Mouse (Mus musculus): Measurements from ENCODE around the gene Avil.
A peak's percentile ranks its signal among the peaks of the same experiment; 100 is the strongest.

Avil gene

DNA sequence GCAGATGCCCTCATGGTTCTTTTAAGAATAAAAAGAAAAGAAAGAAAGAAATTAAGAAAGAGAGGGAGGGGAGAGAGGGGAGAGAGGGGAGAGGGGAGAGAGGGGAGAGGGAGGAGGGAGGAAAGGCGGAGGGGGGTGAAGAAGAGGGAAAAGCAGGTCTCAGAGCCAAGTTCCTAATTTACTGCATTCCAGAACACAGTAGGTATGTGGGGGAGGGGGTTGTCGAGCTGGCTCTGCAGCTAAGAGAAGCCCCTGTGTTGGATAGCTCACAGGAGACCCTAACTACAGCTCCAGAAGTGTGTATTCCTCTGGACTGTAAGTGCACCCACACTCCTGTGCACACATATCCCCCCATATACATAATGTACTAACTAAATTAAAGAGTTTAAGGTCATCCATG lies 16.6 kb downstream of the Avil start:
- no peak for DNase-seq (ENCODE audit: low read depth in 1 of 2, low spot score in 2 of 2)

DNA sequence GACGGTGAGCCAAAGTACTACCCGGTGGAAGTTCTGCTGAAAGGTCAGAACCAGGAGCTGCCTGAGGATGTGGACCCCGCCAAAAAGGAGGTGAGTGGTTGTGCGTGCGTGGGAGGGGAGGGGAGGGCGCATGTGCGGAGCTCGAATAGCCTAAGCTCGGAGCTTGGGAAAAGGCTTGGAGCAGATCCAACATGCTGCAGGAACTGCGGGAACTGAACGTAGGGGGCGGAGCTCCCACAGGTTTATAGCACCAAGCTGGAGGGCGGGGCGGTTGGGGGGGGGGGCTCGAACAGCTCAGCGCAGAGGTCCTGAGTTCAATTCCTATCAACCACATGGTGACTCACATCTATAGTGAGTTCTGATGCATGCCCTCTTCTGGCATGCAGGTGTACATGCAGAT lies 17.9 kb downstream of the Avil start:
- DNase-seq (ENCODE audit: low read depth in 1 of 2, low spot score in 2 of 2): no peak

DNA sequence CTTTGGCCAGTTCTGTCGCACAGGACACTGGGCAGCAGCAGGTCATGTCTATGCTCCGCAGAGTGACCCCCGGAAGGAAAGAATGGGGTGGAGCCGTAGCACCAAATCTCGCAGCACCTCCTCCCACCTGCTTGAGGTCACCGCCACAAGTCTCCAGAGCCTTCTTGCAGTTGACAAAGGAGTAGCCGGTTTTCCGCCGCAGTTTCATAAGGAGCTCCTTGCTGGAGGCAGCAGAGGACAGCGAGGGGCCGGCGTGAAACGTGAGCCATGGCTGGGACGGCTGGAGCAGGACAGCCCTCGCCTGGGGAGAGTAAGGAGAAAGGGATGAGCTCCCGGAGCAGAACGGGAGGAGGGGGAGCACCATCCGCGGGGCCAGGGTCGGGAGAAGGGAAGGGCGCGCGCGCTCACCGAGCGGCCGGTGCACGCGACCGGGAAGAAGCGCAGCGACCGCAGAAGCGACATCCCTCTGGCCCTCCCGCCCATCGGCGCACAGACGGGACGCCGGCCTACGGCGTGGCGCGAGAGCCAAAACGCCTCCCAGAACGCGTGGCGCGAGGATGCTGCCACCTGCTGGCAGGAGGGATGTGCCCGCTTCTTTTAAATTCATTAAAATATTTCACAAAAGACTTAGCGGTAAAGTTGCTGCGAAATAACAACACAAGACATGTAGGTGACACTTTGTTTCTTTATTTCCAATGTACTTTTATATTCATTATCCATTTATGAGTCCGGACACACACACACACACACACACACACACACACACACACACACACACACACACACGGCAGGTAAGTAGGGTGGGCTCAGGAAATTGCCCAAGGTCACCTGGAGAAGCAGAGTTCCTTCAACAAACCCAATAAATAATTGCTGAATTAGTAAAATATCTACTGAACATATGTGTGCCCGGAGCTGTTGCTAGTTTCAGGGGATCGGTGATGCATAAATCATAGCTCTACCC lies 30.1 kb downstream of the Avil start, which contains the start of gene Tsfm:
Gene Tsfm (minus strand): TSS at position 505 of the 961 bp plus-strand sequence.
- DNase-seq (ENCODE audit: low read depth in 1 of 2, low spot score in 2 of 2): peak; percentile 67 to 81

DNA sequence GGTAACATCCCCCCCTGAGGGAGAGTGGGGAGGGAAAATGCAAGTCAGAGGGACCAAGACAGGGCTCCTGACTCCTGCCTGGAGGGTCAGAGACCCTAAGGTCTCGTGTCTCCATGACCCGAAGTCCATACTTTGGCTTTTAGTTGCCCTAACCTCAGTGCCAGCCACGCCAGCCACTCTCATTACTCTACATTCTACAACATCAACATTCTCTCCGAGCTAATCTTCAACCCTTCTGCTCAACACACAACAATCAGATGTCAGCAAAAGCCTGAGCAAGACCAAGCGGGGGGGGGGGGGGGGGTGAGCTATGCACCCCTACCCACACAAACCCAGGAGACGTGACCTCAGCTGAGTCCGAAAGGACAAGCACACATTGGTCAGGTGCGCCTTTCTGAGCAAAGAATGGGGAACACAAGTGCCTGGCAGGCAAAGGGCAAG lies 32.8 kb downstream of the Avil start:
- no peak for DNase-seq (ENCODE audit: low read depth in 1 of 2, low spot score in 2 of 2)

DNA sequence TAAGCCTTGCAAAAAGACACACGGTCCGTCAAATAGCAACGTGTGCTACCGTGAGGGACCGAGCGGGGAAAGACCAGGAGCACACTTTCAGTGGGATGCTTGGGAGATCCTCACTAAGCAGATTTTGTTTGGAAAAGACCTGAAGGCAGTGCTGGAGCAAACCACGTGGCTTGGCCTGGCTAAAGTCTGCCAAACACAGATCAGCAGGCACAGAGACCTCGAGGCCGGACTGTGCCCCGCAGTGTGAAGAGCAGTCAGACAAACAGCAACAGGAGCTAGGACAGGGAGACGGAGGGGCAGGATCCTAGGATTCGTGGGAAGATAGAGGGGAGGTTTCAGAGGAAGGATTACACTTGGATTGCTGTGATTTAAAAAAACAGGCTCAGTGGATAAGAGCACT lies 35.8 kb downstream of the Avil start:
- no peak for DNase-seq (ENCODE audit: low read depth in 1 of 2, low spot score in 2 of 2)

DNA sequence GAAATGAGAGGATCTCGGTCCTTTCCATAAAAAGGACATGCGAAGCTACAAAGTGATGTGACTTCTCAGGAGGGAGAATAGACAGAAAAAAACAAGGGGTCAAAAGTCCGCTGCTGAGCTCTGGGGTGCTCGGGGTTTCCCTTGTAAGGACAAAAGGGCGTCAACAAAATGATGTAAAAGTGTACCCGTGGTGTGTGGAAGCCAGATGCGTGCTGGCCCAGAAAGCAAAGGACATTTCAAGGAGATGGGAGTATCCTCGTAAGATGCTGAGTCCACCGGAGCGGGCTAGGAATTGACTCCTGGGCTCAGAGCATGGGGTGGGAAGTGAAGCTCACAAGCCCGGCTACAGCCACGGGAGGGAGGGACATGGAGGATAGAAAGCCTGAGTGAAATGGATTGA lies 37.1 kb downstream of the Avil start:
- DNase-seq (ENCODE audit: low read depth in 1 of 2, low spot score in 2 of 2): no peak

DNA sequence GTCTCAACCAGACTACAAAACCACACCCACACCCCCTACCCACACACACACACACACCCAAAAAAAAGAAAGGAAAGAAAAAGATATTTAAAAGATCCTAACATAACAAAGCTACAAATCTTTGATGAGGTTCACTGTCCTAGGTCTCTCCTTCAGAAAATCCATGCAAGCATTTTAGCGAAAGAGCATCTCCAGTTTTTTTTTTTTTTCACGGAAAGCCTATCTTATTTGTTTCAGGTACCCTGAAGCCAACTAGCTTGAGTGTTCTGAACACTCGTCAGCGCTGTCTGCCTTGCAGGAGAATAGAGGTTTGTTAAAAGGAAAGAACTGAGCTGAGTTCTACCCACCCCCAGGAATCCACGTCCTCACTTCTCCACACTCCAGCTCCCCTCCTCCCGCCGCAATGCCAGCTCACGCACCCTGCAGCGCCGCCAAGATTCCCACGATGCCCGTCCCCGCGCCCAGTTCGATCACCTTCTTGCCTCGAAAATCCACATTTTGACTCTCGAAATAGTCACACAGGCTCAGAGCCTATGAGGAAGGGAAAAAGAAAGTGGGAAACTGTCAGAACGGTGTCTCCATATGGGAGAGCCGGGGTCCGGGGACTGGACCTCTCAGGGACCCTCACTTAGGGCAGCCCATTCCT lies 40.2 kb downstream of the Avil start:
- no peak for DNase-seq (ENCODE audit: low read depth in 1 of 2, low spot score in 2 of 2)

DNA sequence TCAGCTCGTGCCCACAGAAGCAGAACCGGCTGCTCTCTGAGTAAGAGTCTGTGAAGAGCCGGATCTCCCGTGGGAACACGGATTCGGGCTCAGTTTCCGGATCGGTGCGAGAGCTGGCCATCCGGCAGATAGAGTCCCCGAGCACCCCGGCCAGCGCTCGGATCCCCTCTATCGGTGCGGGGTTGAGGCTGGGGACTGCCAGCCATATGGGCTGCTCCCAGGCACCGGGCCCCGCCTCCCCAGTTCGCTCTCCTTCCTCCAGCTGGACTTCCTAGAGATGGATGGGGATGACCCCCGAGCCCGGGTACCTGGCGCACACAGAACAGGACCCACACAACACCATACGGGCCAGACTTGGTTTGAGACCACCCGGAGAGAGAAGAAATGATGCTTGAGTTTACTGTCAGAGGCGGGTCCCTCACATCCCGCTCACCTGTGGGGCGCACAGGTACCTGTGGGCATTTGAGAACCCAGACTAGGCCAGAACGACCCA lies 40.8 kb downstream of the Avil start, which contains the start of the genes Mettl1 and Eef1akmt3:
Gene Mettl1 (plus strand): TSS at position 141 of the 493 bp plus-strand sequence.
Gene Eef1akmt3 (minus strand): TSS at position 240 of the 493 bp plus-strand sequence.
- DNase-seq (ENCODE audit: low read depth in 1 of 2, low spot score in 2 of 2): no peak

DNA sequence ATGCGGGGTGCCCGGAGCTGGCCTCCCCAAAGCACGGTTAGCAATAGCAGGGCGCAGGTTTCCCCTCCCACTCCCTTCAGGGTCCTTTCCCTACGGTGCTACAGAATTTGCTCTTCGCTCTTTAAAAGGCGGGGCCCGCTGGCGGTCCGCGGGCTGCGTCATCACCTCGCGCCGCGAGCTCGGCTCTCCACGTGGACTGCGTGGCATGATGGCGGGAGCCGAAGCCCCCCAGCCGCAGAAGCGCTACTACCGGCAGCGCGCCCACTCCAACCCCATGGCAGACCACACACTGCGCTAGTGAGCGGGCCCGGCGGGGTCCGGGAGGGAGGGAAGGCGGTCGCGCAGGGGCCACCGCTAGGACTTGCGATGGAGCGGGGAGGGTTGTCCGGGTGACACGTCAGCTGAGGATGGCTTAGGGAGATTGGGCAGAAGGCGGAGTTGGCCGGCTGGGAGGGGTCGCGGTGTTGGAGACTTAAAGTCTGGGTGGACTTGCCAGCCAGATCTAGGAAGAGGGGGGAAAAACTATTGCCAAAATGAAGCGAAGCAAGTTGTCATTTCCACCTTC lies 41.3 kb downstream of the Avil start:
- DNase-seq (ENCODE audit: low read depth in 1 of 2, low spot score in 2 of 2): peak; percentile 48 to 79

DNA sequence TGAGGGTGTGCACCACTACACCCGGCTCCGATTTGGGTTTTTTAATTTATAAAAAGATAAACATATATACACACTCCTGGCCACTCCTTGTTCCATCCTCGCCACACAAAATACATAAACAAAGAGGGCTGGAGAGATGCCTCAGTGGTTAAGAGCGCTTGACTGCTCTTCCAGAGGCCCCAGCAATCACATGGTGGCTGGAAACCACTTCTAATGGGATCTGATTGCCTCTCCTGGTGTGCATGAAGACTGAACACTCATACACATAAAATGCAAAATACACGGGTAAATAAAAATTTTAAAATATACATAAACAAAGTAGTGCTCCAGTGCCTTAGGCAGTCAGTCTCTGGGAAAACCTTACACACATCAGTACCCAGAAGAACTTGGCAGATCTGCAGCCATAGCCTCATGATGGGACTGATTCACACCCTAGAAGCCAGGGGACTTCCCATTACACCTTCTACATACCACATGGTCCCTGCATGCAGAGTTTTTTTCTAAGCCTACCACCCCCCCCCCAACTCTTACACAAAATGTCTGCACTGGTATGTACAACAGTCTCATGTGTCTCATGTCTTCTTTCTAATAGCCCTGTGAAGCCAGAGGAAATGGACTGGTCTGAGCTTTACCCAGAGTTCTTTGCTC lies 42.1 kb downstream of the Avil start:
- no peak for DNase-seq (ENCODE audit: low read depth in 1 of 2, low spot score in 2 of 2)

DNA sequence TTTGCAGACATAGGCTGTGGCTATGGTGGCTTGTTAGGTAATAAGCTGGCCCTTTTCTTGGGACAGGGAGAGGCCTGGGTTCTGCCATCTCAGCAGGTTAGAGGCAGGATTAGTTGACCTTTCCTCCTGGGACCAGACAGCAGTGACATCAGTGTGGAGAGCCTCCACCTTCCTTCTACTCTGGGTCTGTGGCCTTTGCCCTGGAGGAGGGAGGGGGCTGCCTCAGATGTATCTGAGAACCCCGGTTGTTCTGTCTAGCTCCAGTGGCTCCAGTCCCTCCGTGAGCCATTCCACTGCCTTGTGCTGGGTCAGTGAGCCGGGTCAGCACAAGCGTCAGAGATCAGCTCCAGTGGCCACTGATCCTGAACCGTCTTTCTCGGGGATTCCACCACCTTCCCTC lies 42.7 kb downstream of the Avil start:
- no peak for DNase-seq (ENCODE audit: low read depth in 1 of 2, low spot score in 2 of 2)

DNA sequence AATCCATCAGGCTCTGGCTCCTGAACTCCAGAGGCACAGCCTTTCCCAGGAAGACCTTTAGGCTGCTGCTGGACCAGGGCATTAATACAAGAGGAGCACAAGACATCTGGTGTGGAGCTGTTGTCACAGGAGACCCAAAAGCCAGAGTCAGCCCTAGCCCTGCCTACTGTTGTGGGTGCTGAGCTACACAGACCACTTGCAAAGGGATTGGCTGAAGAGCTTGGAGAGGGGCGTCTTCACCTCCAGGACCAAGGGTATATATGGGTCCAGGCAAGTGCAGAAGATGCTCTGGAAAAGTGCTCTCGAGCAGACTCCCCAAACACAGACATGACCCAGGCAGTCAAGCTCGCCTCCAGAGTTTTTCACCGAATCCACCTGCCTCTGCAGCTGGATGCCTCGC lies 47.4 kb downstream of the Avil start, which contains the start of gene Cyp27b1:
Gene Cyp27b1 (plus strand): TSS at position 297 of the 400 bp plus-strand sequence.
- no peak for DNase-seq (ENCODE audit: low read depth in 1 of 2, low spot score in 2 of 2)

DNA sequence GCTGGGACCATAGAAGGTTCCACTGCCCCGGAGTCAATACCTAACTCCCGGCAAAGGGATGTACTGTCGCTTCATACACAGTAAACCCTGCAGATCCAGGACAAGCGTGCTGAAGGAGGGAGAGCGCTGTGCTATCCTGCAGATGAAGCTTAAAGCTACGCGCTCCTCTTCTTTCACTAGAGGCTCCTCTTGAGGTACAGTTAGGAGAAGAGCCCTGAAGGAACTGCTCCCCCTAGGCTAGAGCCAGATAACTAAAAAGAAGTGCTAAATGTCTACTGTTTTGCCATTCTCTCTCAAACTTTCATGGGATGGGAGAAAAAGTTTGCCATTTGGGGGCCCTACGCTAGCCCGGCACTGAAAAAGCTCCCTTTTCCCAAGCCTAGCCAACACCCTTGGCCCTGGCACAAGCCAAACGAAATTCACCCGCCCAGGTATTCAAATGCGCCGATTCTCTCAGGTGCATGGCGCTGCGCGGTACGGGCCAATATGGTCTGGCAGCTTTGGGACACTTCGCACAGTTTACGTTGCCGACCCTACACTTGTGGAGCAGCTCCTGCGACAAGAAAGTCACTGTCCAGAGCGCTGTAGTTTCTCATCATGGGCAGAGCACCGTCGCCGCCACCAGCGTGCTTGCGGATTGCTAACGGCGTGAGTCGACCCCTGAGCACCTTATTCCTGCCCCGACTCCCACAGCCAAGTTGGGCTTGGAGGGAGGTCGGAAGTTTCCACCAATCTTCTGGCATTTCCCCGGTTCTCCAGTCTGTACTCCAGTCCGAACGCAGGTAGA lies 48.3 kb downstream of the Avil start:
- DNase-seq (ENCODE audit: low read depth in 1 of 2, low spot score in 2 of 2): no peak

DNA sequence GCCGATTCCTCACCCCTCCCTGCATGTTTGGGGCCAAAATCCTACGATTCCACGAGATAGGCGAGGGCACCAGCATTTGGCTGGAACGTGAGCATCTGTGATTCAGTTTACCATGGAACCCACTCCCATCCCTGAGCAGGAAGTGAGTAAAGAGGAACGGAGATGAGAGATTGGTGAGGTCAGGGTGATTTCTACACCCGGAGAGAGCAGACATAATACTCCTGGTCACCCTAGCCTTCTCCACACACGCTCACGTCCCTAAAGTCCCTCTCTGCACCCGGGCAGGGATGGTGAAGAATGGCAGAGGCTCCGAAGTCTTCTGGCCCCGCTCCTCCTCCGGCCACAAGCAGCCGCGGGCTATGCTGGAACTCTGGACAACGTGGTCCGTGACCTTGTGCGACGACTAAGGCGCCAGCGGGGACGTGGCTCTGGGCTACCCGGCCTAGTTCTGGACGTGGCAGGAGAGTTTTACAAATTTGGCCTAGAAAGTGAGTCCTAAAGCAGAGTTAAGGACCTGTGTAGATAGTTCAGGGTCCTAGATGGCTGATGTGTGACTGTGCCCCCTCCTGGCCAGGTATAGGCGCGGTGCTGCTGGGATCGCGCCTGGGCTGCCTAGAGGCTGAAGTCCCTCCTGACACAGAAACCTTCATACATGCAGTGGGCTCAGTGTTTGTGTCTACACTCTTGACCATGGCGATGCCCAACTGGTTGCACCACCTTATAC lies 49.0 kb downstream of the Avil start:
- DNase-seq (ENCODE audit: low read depth in 1 of 2, low spot score in 2 of 2): no peak

DNA sequence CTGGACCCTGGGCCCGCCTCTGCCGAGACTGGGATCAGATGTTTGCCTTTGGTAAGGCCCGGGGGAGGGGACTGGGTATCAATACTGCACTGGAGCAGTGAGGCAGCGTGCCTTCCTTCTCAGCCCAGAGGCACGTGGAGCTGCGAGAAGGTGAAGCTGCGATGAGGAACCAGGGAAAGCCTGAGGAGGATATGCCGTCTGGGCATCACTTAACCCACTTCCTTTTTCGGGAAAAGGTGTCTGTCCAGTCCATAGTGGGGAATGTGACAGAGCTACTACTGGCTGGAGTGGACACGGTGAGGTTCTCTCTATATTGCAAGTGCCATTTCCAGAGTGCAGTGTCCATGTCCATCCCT lies 49.6 kb downstream of the Avil start:
- no peak for DNase-seq (ENCODE audit: low read depth in 1 of 2, low spot score in 2 of 2)

DNA sequence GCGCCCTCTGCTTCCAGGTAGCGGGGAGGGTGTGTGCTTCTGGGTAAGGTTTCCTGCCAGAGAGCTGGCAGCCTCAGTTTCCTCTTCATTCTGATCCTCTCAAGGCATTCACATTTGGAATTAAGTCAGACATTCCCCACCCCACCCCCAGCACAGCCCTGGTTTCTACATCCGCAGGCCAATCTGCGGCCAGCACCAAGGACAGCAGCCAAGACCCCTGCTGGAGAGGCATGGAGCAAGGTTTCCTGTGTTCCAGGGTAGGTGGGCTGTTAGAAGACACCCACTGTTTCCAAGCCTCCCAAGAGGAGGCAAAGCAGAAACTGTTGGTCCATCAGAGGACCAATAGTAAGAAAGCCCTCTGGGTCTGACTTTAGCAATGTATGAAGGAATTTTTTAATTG lies 54.1 kb downstream of the Avil start:
- no peak for DNase-seq (ENCODE audit: low read depth in 1 of 2, low spot score in 2 of 2)

DNA sequence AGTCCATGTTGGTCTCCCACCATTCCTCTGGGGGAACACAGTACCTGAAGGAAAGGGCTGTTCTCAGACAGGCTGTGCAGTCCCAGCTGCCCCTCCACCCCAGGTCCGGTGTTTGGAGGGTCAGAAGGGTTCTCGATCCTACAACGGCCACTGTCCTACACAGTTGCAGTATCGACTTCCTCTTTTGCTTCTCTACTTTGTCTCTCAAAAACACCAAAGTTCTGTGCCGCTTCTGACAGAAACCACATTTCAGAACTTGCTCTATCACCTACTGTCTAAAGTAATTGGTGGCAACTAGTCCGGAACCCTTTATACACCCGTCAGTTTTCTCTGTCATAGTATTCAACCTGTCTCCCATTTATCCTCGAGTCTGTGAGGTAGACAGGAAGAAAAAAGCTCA lies 54.9 kb downstream of the Avil start:
- no peak for DNase-seq (ENCODE audit: low read depth in 1 of 2, low spot score in 2 of 2)

DNA sequence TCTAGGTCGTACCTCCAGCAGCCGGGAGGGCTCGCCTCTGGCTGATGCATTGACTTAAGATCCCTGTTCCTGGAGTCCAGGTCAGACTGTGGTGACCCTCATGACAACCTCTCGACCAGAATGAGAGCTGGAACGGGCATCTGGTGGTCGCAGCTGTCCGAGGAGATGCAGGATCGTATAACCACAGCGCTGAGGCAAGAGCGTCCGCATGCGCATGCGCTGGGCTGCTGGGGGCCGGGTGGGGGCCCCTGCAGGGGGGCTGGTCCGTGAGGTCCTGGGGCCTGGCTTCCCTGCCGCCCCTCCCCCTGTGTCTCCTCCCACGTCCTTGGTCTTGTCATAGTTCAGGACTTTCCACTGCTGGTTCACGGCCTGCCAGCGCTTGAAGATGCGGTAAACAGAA lies 56.0 kb downstream of the Avil start:
- no peak for DNase-seq (ENCODE audit: low read depth in 1 of 2, low spot score in 2 of 2)

DNA sequence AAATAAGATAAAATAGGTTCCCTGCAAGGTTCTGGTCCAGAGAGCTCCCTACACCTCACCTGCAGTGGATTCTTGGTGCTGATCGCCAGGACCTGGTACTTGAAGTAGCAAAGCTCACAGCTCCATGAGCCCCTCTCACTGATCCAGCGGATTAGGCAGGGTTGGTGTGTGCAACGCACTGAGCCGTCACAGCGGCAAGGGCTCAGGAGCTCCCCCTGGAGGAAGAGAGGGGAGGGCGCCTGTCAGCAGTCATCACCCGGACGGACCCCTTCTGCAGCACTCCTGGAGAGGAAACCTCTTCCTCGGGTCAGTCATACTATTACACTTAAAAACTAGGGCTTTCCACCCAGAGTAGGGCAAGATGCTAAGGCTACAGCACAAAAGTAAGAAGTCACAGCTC lies 57.7 kb downstream of the Avil start:
- DNase-seq (ENCODE audit: low read depth in 1 of 2, low spot score in 2 of 2): peak in 1 of 2 experiments; percentile 64

DNA sequence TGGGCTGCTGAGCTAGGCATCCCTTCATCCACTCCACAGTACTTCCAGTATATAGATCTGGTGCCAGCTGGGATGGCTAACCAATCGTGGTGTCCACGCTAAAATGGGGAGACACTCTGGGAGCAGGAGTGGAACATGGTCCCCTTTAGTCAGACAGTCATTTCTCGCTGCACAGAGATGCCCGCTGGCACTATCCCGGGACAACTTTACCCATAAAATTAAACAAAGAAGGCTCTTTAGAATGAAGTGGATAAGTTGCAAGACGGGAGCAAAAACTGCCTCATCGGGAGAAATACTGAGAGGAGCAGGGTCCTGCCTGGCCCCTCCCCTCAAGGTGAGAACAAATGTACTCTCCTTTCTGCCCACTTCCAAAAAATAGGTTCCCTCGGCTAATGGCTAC lies 58.2 kb downstream of the Avil start:
- DNase-seq (ENCODE audit: low read depth in 1 of 2, low spot score in 2 of 2): no peak

All from monocyte, adult 2 months (primary cell).